Mouse (Mus musculus): Measurements from ENCODE around the gene Olfr648. TPM values are rescaled to one million over a fixed set of nuclear protein-coding genes. Genes with fewer than 3 reads are reported as not detected.

Olfr648 gene
- polyA plus RNA-seq, 1 experiment, result not detected

DNA sequence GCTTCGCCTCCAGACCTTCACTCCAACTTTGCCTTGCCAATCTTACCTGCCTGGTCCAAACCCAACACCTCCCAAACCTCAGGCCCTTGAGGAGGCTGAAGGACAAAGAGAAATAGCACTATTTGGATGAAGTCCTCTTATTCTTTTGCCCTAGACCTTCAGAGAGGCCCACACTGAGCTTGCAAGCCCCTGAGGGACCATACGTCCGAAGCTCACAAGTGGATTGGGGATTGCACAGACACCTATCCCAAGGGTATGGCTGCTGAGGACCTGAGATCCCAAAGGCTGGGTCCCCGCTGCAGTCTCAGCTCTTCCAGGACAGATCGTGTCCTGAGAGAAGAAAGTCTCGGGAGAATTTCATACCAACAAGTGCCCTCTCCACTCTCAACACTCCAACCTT is 12.7 kb upstream of the Olfr648 start, which contains the start of gene Olfr649:
Olfr649 (minus strand) TSS at position 101 of the 400 bp plus-strand sequence.
- Histone ChIP-seq H3K4me1 (ENCODE audit: control insufficient read depth, insufficient read depth, insufficient read length, low read length) (no peaks in the 10 kb centered on the region), H3K4me3 (ENCODE audit: low read depth, low read length) (no peak within 1 kb of the TSS), H3K27me3 (ENCODE audit: control insufficient read depth, insufficient read depth, low read length) (no peaks in the 10 kb centered on the region), H3K27ac (ENCODE audit: insufficient read depth, low read depth, low read length) (no peak within 1 kb of the TSS), H3K36me3 (ENCODE audit: control insufficient read depth, insufficient read depth, low read length) (no peaks in the 10 kb centered on the region)
- WGBS, result 79% methylated on average over 6 of the region's 6 CpGs
- TF ChIP-seq POLR2A (IDR thresholded peaks at IDR 0.05; ENCODE audit: low read depth, low read length) (no peak), CTCF (IDR thresholded peaks at IDR 0.05; ENCODE audit: extremely low read depth, insufficient read length, insufficient replicate concordance, low read depth, low read length) (no peak)

DNA sequence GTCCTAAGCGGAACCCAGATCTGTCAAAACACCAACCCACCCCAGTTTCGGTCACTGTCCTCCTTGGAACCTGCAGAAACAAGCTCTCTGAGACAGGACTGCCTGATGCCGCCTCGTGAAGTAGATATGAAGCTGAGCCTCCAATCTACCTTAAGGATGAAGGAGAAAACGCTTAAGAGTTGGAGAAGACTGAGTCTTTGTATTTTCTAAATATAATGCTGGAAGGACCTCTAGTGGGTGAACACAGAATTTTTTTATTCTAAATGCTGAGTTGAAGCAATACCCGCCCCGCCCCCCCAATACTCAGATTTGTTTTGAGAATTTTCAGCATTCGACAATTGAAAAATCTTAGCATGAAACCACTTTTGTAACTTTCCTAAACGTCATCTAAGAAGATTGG is 8.1 kb upstream of the Olfr648 start:
- Histone ChIP-seq H3K4me3 (ENCODE audit: low read depth, low read length) (no peak overlapping the region), H3K27ac (ENCODE audit: insufficient read depth, low read depth, low read length) (no peak overlapping the region), H3K4me1 (ENCODE audit: control insufficient read depth, insufficient read depth, insufficient read length, low read length) (no peaks in the 10 kb centered on the region), H3K36me3 (ENCODE audit: control insufficient read depth, insufficient read depth, low read length) (no peaks in the 10 kb centered on the region), H3K27me3 (ENCODE audit: control insufficient read depth, insufficient read depth, low read length) (no peaks in the 10 kb centered on the region)
- WGBS, result 51% methylated on average over 9 of the region's 9 CpGs
- TF ChIP-seq POLR2A (IDR thresholded peaks at IDR 0.05; ENCODE audit: low read depth, low read length), result no peak
- no peak for TF ChIP-seq CTCF (IDR thresholded peaks at IDR 0.05; ENCODE audit: extremely low read depth, insufficient read length, insufficient replicate concordance, low read depth, low read length)

DNA sequence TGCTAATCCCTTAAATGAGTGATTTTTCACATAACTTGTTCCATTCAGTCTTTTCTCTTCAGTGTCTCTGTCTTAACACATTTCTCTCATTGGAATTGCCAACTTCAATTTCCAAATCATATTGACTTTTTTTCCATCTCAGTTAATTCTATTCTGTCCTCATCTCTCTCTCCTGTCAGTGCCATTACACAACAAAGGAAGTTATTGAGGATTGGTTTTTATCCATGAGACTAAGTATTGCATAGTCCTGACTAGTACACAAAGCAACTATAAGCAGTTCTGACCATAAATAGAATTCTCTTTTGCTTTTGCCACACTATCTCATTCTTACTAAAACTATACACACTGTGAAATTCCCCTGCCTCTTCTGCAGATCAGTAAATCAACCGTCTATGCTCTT is 4.1 kb downstream of the Olfr648 start:
- Histone ChIP-seq H3K27ac (ENCODE audit: insufficient read depth, low read depth, low read length) (no peak overlapping the region), H3K4me1 (ENCODE audit: control insufficient read depth, insufficient read depth, insufficient read length, low read length) (no peaks in the 10 kb centered on the region), H3K27me3 (ENCODE audit: control insufficient read depth, insufficient read depth, low read length) (no peaks in the 10 kb centered on the region), H3K36me3 (ENCODE audit: control insufficient read depth, insufficient read depth, low read length) (no peaks in the 10 kb centered on the region), H3K4me3 (ENCODE audit: low read depth, low read length) (no peak overlapping the region)
- WGBS, result 85% methylated on average over 1 of the region's 1 CpGs
- TF ChIP-seq POLR2A (IDR thresholded peaks at IDR 0.05; ENCODE audit: low read depth, low read length) (no peak), CTCF (IDR thresholded peaks at IDR 0.05; ENCODE audit: extremely low read depth, insufficient read length, insufficient replicate concordance, low read depth, low read length) (no peak)

DNA sequence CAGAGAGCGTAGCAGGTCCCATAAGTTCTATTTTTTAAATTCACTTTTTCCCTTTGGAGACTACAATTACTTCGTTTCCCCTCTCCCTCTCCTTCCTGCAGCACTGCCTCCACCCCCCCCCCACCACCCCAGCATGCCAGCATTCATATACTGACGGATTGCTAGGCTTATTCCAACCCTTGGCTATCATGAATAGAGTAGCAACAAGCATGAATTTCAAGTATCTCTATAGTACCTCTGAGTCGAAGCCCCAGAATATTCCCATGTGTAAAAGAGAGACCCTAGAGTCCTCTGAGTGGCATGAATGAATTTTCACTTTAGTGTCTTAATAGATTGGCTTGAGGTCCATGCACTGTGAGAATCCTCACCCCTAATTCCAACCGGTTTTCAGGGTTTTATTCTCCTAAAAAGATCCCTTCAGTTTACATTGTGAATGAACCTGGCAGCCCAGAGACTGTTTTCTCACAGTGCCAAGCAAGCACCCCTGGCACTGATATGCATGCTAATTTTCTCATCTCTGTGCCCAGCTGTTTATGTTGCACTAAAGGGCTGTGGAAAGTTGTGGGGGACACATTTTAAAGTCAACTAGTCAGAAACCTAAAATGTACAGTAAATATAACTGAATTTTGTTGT is 4.7 kb downstream of the Olfr648 start:
- no peaks in the 10 kb centered on the region for H3K27me3 ChIP-seq (ENCODE audit: control insufficient read depth, insufficient read depth, low read length)
- 63% methylated on average over 5 of the region's 5 CpGs for WGBS
- H3K4me1 ChIP-seq (ENCODE audit: control insufficient read depth, insufficient read depth, insufficient read length, low read length), result no peaks in the 10 kb centered on the region
- H3K27ac ChIP-seq (ENCODE audit: insufficient read depth, low read depth, low read length), result no peak overlapping the region
- no peaks in the 10 kb centered on the region for H3K36me3 ChIP-seq (ENCODE audit: control insufficient read depth, insufficient read depth, low read length)
- no peak for TF ChIP-seq CTCF (IDR thresholded peaks at IDR 0.05; ENCODE audit: extremely low read depth, insufficient read length, insufficient replicate concordance, low read depth, low read length)
- no peak for TF ChIP-seq POLR2A (IDR thresholded peaks at IDR 0.05; ENCODE audit: low read depth, low read length)
- no peak overlapping the region for H3K4me3 ChIP-seq (ENCODE audit: low read depth, low read length)

DNA sequence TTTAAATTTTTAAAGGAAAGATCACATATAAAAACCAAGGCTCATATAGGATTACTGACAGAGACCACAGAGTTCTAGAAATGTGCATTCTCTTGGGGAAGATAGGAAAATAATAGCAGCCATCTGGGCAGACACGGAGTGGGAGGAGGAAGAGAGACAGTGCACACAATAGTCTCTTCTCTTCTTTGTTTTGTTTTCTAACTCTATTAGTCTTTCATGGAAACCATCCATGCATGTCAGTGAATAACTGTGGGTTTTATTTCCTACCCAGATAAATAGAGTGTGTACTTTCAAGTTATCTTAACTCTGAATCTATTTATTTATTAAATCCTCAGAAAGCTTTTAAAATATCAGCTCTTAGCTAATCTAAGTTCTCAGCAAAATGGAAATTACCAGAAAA is 8.1 kb downstream of the Olfr648 start:
- Histone ChIP-seq H3K27ac (ENCODE audit: insufficient read depth, low read depth, low read length) (no peak overlapping the region), H3K4me1 (ENCODE audit: control insufficient read depth, insufficient read depth, insufficient read length, low read length) (no peaks in the 10 kb centered on the region), H3K36me3 (ENCODE audit: control insufficient read depth, insufficient read depth, low read length) (no peaks in the 10 kb centered on the region), H3K27me3 (ENCODE audit: control insufficient read depth, insufficient read depth, low read length) (no peaks in the 10 kb centered on the region), H3K4me3 (ENCODE audit: low read depth, low read length) (no peak overlapping the region)
- WGBS, result 76% methylated on average over 1 of the region's 1 CpGs
- TF ChIP-seq POLR2A (IDR thresholded peaks at IDR 0.05; ENCODE audit: low read depth, low read length), result no peak
- no peak for TF ChIP-seq CTCF (IDR thresholded peaks at IDR 0.05; ENCODE audit: extremely low read depth, insufficient read length, insufficient replicate concordance, low read depth, low read length)

DNA sequence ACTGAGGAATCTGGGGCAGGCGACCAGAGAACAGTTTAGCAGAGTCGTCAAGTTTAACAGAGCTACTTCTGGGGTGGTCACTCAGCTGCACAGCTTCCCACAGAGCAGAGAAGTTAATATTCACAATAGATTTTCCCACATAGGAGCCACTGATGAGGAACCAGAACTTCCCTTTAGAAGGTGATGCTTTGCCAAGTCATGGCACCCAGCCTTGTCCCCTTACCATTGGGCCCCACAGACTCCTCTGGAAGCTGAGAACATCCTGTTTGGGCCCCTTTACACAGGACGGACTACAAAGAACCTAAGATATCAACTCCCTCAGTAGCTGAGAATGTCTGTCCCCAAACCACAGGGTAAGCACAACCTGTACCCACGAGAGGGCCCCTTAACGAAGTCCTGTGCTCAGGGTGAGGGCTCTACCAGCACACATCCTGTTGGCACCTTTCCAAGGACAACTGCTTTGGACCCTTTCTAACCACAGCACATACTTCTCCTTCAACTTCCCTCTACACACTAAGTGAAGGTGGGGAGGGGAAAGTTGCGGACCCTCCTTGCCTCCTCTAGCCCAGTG is 13.5 kb downstream of the Olfr648 start:
- no peak overlapping the region for H3K27ac ChIP-seq (ENCODE audit: insufficient read depth, low read depth, low read length)
- WGBS, result 58% methylated on average over 6 of the region's 6 CpGs

DNA sequence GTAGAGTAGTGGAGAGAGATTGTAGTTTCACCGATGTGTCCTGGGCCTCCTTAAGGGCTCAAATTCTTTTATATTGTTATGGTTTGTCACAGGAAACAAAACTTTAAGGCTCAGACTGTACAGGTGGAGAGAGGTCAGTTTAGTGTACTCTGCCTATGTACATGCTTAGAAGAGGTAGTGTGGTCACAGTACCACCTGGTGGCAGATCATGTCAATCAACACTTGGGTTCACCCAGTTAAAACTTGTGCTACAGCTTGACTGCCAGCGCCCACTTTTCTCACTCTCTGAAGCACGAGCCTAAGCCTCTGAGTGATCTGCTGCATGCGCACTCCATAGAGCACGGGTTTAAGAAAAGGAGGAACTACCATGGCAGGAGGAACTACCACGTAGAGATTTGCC is 16.1 kb downstream of the Olfr648 start:
- WGBS, result 73% methylated on average over 6 of the region's 6 CpGs
- H3K4me3 ChIP-seq (ENCODE audit: low read depth, low read length), result no peak overlapping the region
- H3K27me3 ChIP-seq (ENCODE audit: control insufficient read depth, insufficient read depth, low read length), result no peaks in the 10 kb centered on the region
- H3K27ac ChIP-seq (ENCODE audit: insufficient read depth, low read depth, low read length), result no peak overlapping the region
- no peak for TF ChIP-seq POLR2A (IDR thresholded peaks at IDR 0.05; ENCODE audit: low read depth, low read length)
- TF ChIP-seq CTCF (IDR thresholded peaks at IDR 0.05; ENCODE audit: extremely low read depth, insufficient read length, insufficient replicate concordance, low read depth, low read length), result no peak
- H3K4me1 ChIP-seq (ENCODE audit: control insufficient read depth, insufficient read depth, insufficient read length, low read length), result no peaks in the 10 kb centered on the region
- H3K36me3 ChIP-seq (ENCODE audit: control insufficient read depth, insufficient read depth, low read length), result no peaks in the 10 kb centered on the region

More for the DNA sequence above, 13.5 kb downstream of the Olfr648 start:
- Histone ChIP-seq H3K36me3 (ENCODE audit: control insufficient read depth, insufficient read depth, low read length) (no peaks in the 10 kb centered on the region), H3K4me1 (ENCODE audit: control insufficient read depth, insufficient read depth, insufficient read length, low read length) (no peaks in the 10 kb centered on the region), H3K4me3 (ENCODE audit: low read depth, low read length) (no peak overlapping the region), H3K27me3 (ENCODE audit: control insufficient read depth, insufficient read depth, low read length) (no peaks in the 10 kb centered on the region)
- TF ChIP-seq CTCF (IDR thresholded peaks at IDR 0.05; ENCODE audit: extremely low read depth, insufficient read length, insufficient replicate concordance, low read depth, low read length) (no peak), POLR2A (IDR thresholded peaks at IDR 0.05; ENCODE audit: low read depth, low read length) (no peak)
